Mouse (Mus musculus) liver, postnatal 0 days (tissue): Measurements from ENCODE around the gene Plekhh1. TPM values are rescaled to one million over a fixed set of nuclear protein-coding genes. Genes with fewer than 3 reads are reported as not detected.

ENCODE experiments used
- ATAC-seq: fragments of 200-750 bp; cut with Nextera tagmentation; 2 replicates; pipeline ENCODE4 v1.8.0; 2017; ENCODE audit warnings: mild to moderate bottlenecking, moderate library complexity
- DNase-seq: peaks from one replicate; pipeline ENCODE4 v3.0.0-alpha.2; 2016
- H3K27ac ChIP-seq: fragments of 300-500 bp; sonication (generic); 2 replicates; pipeline ENCODE4 v1.5.1; 2014; ENCODE audit warnings: antibody characterized with exemption, moderate library complexity, mild to moderate bottlenecking, low read depth
- H3K27me3 ChIP-seq: fragments of 300-500 bp; sonication (generic); 2 replicates; pipeline ENCODE4 v1.6.1; 2014; ENCODE audit warnings: low read length, control low read depth, mixed read lengths; ENCODE audit not compliant: insufficient read depth
- H3K36me3 ChIP-seq: fragments of 300-500 bp; sonication (generic); replicated peaks from 2 replicates; pipeline ENCODE4 v1.6.1; 2014; ENCODE audit warnings: mild to moderate bottlenecking, control low read depth, low read length, moderate library complexity, mixed read lengths; ENCODE audit not compliant: insufficient read depth
- H3K4me1 ChIP-seq: fragments of 300-500 bp; sonication (generic); 2 replicates; pipeline ENCODE4 v1.6.1; 2014; ENCODE audit warnings: antibody characterized with exemption, mild to moderate bottlenecking, control low read depth; ENCODE audit not compliant: insufficient read depth
- H3K4me2 ChIP-seq: fragments of 300-500 bp; sonication (generic); 2 replicates; pipeline ENCODE4 v1.6.1; 2014; ENCODE audit warnings: low read depth, mild to moderate bottlenecking, low read length, moderate library complexity, mixed read lengths
- H3K4me3 ChIP-seq: fragments of 300-500 bp; sonication (generic); 2 replicates; pipeline ENCODE4 v1.5.1; 2014; ENCODE audit warnings: low read depth, low read length
- H3K9ac ChIP-seq: fragments of 300-500 bp; sonication (generic); replicated peaks from 2 replicates; pipeline ENCODE4 v1.6.1; 2014; ENCODE audit warnings: mild to moderate bottlenecking, moderate library complexity
- H3K9me3 ChIP-seq: fragments of 300-500 bp; sonication (generic); 2 replicates; pipeline ENCODE4 v1.6.1; 2016; ENCODE audit warnings: mild to moderate bottlenecking, control low read depth, low read length, mixed read lengths
- CTCF ChIP-seq: sonication (generic); IDR thresholded peaks from 2 replicates; pipeline ENCODE4 v1.5.1; 2016; ENCODE audit warnings: antibody characterized with exemption, low read depth
- EP300 ChIP-seq: IDR thresholded peaks from 2 replicates; pipeline ENCODE4 v1.6.1; 2016; ENCODE audit warnings: antibody characterized with exemption, low read depth, mild to moderate bottlenecking
- WGBS: fragments of 180-500 bp; shearing (Covaris S2); extraction: QIAGEN DNeasy Blood & Tissue Kit; methylation state at CpG from one replicate; pipeline ENCODE4 v1.1.7; 2014; ENCODE audit not compliant: insufficient replicate concordance; 5-methylcytosine and 5-hydroxymethylcytosine counted together
- polyA plus RNA-seq: library from polyadenylated mRNA; unstranded; fragments of >200 nt; fragmentation: Nextera tagmentation; extraction: Ambion mirVana; gene quantifications from 2 replicates; pipeline ENCODE4 v1.2.1, GENCODE M21; 2015

The Plekhh1 gene
- polyA plus RNA-seq, 1 experiment from 2014 or later: 0.22 TPM

DNA sequence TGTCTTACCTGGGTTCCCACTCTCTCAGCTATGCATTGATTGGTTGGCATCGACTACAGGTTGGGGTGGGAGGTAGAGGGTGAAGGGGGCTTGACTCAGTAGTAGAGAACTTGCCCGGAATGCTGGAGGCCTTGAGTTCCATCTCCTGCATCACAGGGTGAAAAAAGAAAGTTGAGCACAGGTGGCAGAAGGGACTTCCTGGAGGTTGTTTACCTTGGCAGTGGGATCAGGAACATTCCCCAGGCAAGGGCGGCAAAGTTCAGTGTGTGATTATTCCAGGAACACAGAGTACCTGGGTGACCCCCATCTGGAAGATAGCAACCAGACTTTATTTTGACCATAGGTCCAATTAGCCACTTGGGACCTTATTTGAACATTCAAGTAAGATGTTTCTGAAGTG is 74.8 kb downstream of the Plekhh1 start:
- Histone ChIP-seq H3K27me3 (no peaks in the 10 kb centered on the region), H3K4me2 (no peak overlapping the region), H3K9me3 (no peaks in the 10 kb centered on the region), H3K9ac (no peak overlapping the region), H3K4me3 (no peak overlapping the region), H3K27ac (0 out of 2 replicates have a peak overlapping the region, but pooled peaks have one; percentile 55), H3K36me3 (no peaks in the 10 kb centered on the region), H3K4me1 (no peaks in the 10 kb centered on the region)
- ATAC-seq: peak; percentile 61; the same call in 1 of the 2 replicates
- DNase-seq: peak; percentile 36
- WGBS: 58% methylated on average over 3 of the region's 3 CpGs
- peak; percentile 18; the same call in 1 of the 2 replicates for TF ChIP-seq EP300
- no peak for TF ChIP-seq CTCF

DNA sequence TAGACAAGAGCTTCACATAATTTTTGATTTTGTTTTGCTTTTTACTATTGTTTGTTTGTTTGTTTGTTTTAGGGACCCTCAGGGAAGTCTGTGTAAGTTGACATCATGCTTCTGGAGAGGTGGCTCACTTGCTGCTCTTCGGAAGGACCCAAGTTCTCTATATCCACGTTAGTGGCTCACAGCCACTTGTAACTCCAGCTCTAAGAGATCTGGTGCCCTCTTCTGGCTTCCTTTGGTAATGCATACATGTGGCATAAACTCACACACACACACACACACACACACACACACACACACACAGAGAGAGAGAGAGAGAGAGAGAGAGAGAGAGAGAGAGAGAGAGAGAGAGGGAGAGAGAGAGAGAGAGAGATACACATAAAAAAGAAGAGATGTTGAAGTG is 75.6 kb downstream of the Plekhh1 start:
- no peaks in the 10 kb centered on the region for H3K9me3 ChIP-seq
- H3K4me1 ChIP-seq: no peaks in the 10 kb centered on the region
- no peak for DNase-seq
- no peak overlapping the region for H3K4me2 ChIP-seq
- no peak overlapping the region for H3K4me3 ChIP-seq
- no peaks in the 10 kb centered on the region for H3K36me3 ChIP-seq
- TF ChIP-seq CTCF (peak; percentile 37), EP300 (no peak)
- ATAC-seq: no peak
- no peaks in the 10 kb centered on the region for H3K27me3 ChIP-seq
- peak overlapping the region; percentile 55; the same call in 1 of the 2 replicates for H3K27ac ChIP-seq
- WGBS: 62% methylated on average over 2 of the region's 2 CpGs
- no peak overlapping the region for H3K9ac ChIP-seq

DNA sequence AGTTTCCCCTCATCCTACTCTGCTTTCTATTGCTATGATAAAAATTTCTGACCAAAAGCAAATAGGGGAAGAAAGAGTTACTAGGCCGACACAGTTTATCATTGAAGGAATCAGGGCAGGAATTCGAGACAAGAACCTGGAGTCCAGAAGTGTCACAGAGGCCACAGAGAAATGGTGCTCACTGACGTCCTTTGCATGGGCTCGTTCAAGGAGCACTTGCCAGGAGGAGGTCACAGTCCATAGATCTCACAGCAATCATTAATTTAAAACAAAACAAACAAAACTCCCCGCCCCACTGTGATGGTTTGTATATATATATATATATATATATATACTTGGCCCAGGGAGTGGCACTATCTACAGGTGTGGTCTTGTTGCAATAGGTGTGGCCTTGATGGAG is 76.3 kb downstream of the Plekhh1 start:
- Histone ChIP-seq H3K36me3 (no peaks in the 10 kb centered on the region), H3K9ac (no peak overlapping the region), H3K9me3 (no peaks in the 10 kb centered on the region), H3K4me2 (no peak overlapping the region), H3K27me3 (no peaks in the 10 kb centered on the region), H3K4me3 (no peak overlapping the region), H3K4me1 (no peaks in the 10 kb centered on the region), H3K27ac (no peak overlapping the region)
- TF ChIP-seq EP300 (no peak), CTCF (no peak)
- DNase-seq (no peak), ATAC-seq (no peak)
- 75% methylated on average over 5 of the region's 5 CpGs for WGBS

DNA sequence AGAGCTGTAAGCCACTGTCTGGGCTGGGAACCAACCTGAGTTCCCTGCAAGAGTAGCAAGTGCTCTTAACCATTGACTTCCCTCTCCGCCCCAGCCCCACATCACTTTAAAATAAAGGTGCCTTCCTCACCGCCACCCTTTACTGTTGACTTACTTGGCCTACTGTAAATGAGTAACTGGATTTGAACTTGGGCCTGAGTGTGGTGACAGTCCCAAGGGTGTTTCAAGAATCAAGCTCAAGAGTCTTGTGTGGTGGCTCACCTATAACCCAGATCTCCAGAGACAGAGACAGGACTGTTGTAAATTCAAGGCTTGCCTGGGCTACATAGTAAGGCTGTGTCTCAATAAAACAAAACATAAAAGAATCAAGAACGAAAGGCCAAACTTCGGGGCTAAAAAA is 90.0 kb downstream of the Plekhh1 start:
- H3K9ac ChIP-seq: no peak overlapping the region
- H3K4me2 ChIP-seq: no peak overlapping the region
- H3K9me3 ChIP-seq: no peaks in the 10 kb centered on the region
- no peaks in the 10 kb centered on the region for H3K27me3 ChIP-seq
- H3K4me1 ChIP-seq: no peaks in the 10 kb centered on the region; the same call in 1 of the 2 replicates
- no peak for ATAC-seq
- TF ChIP-seq CTCF: no peak
- no peak for TF ChIP-seq EP300
- H3K4me3 ChIP-seq: no peak overlapping the region
- 74% methylated on average over 4 of the region's 4 CpGs for WGBS
- DNase-seq: no peak
- no peak overlapping the region for H3K27ac ChIP-seq
- no peaks in the 10 kb centered on the region for H3K36me3 ChIP-seq

DNA sequence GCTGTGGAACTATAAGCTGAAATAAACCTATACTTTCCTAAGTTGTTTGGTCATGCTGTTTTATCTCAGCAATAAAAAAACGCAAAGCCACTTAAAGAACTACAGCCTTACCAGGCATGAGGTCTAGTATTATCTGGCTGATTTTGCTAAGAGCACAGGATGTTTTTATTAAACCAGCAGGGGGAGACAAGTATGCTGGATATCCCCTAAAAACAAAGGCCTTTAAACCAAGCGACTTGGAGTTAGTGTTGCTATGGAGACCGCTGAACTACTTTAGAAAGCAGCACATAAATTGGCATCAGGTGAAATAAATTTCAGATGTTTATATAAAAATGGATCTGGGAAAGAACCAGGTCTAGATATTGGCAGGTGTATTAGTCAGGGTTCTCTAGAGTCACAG is 93.9 kb downstream of the Plekhh1 start:
- Histone ChIP-seq H3K27me3 (no peaks in the 10 kb centered on the region), H3K36me3 (no peaks in the 10 kb centered on the region), H3K9ac (no peak overlapping the region), H3K4me2 (no peak overlapping the region), H3K4me1 (no peaks in the 10 kb centered on the region; the same call in 1 of the 2 replicates), H3K4me3 (no peak overlapping the region), H3K27ac (no peak overlapping the region), H3K9me3 (no peaks in the 10 kb centered on the region)
- WGBS: 29% methylated on average over 3 of the region's 3 CpGs
- DNase-seq (no peak), ATAC-seq (no peak)
- peak; percentile 50 for TF ChIP-seq CTCF
- no peak for TF ChIP-seq EP300

DNA sequence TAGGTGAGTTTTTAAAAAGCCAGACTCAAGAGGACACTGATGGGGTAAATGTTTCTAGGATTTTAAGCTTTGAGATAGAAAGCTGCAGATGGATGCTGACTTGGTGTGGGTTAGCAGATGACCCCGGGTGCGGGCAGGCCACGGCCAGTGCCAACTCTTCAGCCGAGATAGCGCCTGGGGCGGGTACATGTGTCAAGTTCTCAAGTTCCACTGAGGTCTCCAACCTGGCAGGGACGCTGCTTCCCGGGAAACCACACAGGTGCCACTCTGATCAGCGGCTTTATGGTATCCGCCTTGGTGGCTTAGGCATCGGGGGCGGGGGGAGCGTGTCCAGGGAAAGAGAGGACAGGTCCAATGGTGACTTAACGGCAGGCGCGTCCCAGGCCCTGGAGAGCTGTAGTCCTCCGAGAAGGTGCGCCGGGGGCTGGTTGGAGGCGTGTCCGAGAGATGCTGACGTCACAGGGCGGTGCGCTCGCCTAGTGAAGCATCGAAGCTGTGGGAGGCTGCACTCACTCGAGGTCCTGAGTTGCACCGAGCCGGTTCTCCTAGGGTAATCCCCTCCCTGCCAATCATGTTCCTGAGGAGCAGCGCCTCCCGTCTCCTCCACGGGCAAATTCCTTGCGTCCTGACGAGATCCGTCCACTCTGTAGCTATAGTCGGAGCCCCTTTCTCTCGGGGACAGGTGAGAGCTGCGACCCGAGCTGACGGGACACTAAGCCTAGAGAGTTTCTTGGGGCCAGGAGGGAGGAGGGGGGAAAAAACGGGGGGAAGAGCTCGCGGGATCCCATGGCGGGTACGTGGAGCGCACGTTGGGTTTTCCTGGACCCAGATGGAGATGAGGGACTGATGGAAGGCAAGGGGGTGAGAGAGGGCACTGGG is 101.6 kb downstream of the Plekhh1 start, which contains the start of gene Arg2:
TSS of gene Arg2 (plus strand) at position 479 of the 879 bp plus-strand sequence.
- 2% methylated on average over 45 of the region's 47 CpGs for WGBS
- DNase-seq (peak; percentile 77), ATAC-seq (0 out of 2 replicates have a peak, but pooled peaks have one; percentile 31)
- peak within 1 kb of the TSS; percentile 62 for H3K4me2 ChIP-seq
- H3K4me1 ChIP-seq: peaks cover 8% of the 10 kb centered on the region
- no peak within 1 kb of the TSS for H3K27ac ChIP-seq
- no peaks in the 10 kb centered on the region for H3K9me3 ChIP-seq
- TF ChIP-seq EP300 (no peak), CTCF (no peak)
- H3K4me3 ChIP-seq: peak within 1 kb of the TSS; percentile 35
- H3K9ac ChIP-seq: no peak within 1 kb of the TSS
- peaks cover 30% of the 10 kb centered on the region for H3K27me3 ChIP-seq
- no peaks in the 10 kb centered on the region for H3K36me3 ChIP-seq

Other genes with a start within 250 kb of the Plekhh1 start
- gene Atp6v1d, start 167.5 kb upstream of the Plekhh1 start, polyA plus RNA-seq: 36.1 and 36.3 TPM in 2 replicates
- 83.0 and 88.8 TPM in 2 replicates for gene Eif2s1, start 167.3 kb upstream of the Plekhh1 start, polyA plus RNA-seq
- 11.9 and 20.6 TPM in 2 replicates for gene Plek2, start 122.2 kb upstream of the Plekhh1 start, polyA plus RNA-seq
- 2.9 and 3.6 TPM in 2 replicates for gene Tmem229b, start 21.5 kb upstream of the Plekhh1 start, polyA plus RNA-seq
- gene Pigh, start 60.5 kb downstream of the Plekhh1 start, polyA plus RNA-seq: 4.6 and 4.9 TPM in 2 replicates
- gene Arg2, start 101.6 kb downstream of the Plekhh1 start, polyA plus RNA-seq: 0.92 and 1.3 TPM in 2 replicates
- gene Vti1b, start 143.5 kb downstream of the Plekhh1 start, polyA plus RNA-seq: 40.9 and 43.5 TPM in 2 replicates
- gene Rdh11, start 163.1 kb downstream of the Plekhh1 start, polyA plus RNA-seq: 8.0 and 8.8 TPM in 2 replicates
- gene Rdh12, start 179.8 kb downstream of the Plekhh1 start, polyA plus RNA-seq: 1.6 and 1.8 TPM in 2 replicates